Mouse (Mus musculus): Measurements from ENCODE around the gene Taf3.
A peak's percentile ranks its signal among the peaks of the same experiment; 100 is the strongest.

Taf3 gene

GRCm38 (mm10) chr2:10048461-10048860, at the start of gene Taf3:
Gene Taf3 (minus strand): TSS chr2:10048596.
- peak; percentile 95 to 96 for DNase-seq

GRCm38 (mm10) chr2:10094327-10095100, 46.1 kb upstream of the Taf3 start:
- DNase-seq, result no peak

- DNase-seq, result no peak
Measured at GRCm38 (mm10) chr2:10087256-10087850, 39.0 kb upstream of the Taf3 start.

- DNase-seq, result no peak
Measured at GRCm38 (mm10) chr2:10082737-10083136, 34.3 kb upstream of the Taf3 start.

- no peak for DNase-seq
Measured at GRCm38 (mm10) chr2:10081453-10082080, 33.2 kb upstream of the Taf3 start.

- DNase-seq, result peak; percentile 96 to 97
Measured at GRCm38 (mm10) chr2:10080310-10081010, 32.1 kb upstream of the Taf3 start, which contains the start of the genes Atp5c1 and Kin. Gene Atp5c1 (minus strand): TSS chr2:10080510. Gene Kin (plus strand): TSS chr2:10080593.

- no peak for DNase-seq
Measured at GRCm38 (mm10) chr2:10079745-10080309, 31.4 kb upstream of the Taf3 start.

- DNase-seq, result no peak
Measured at GRCm38 (mm10) chr2:10076675-10077074, 28.3 kb upstream of the Taf3 start.

GRCm38 (mm10) chr2:10074470-10074869, 26.1 kb upstream of the Taf3 start:
- DNase-seq, result no peak

- DNase-seq, result no peak
Measured at GRCm38 (mm10) chr2:10071751-10072150, 23.4 kb upstream of the Taf3 start.

GRCm38 (mm10) chr2:10058836-10059235, 10.4 kb upstream of the Taf3 start:
- no peak for DNase-seq

- no peak for DNase-seq
Measured at GRCm38 (mm10) chr2:10051996-10052395, 3.6 kb upstream of the Taf3 start.

- DNase-seq, result no peak
Measured at GRCm38 (mm10) chr2:10050878-10051277, 2.5 kb upstream of the Taf3 start.

- no peak for DNase-seq
Measured at GRCm38 (mm10) chr2:10049456-10049855, 1.1 kb upstream of the Taf3 start.

GRCm38 (mm10) chr2:10047758-10048436, 499 bp downstream of the Taf3 start:
- DNase-seq, result peak; percentile 37 to 50

GRCm38 (mm10) chr2:10034976-10035375, 13.4 kb downstream of the Taf3 start:
- DNase-seq, result no peak

GRCm38 (mm10) chr2:10033684-10034083, 14.7 kb downstream of the Taf3 start:
- DNase-seq, result no peak

- DNase-seq, result no peak
Measured at GRCm38 (mm10) chr2:10029755-10030154, 18.6 kb downstream of the Taf3 start.

- DNase-seq, result no peak
Measured at GRCm38 (mm10) chr2:10024264-10024663, 24.1 kb downstream of the Taf3 start.

GRCm38 (mm10) chr2:10021296-10021695, 27.1 kb downstream of the Taf3 start:
- DNase-seq, result peak; percentile 67 to 69

GRCm38 (mm10) chr2:10014951-10015635, 33.3 kb downstream of the Taf3 start:
- no peak for DNase-seq
